Mouse (Mus musculus): ENCODE data around the gene Olfr136. TPM values are rescaled to one million over a fixed set of nuclear protein-coding genes. Genes with fewer than 3 reads are reported as not detected.

Olfr136 gene
- under 1 TPM in 1 of 2 experiments, not detected in 1; 0.71 TPM for polyA plus RNA-seq (2017; shearing (Covaris generic))

DNA sequence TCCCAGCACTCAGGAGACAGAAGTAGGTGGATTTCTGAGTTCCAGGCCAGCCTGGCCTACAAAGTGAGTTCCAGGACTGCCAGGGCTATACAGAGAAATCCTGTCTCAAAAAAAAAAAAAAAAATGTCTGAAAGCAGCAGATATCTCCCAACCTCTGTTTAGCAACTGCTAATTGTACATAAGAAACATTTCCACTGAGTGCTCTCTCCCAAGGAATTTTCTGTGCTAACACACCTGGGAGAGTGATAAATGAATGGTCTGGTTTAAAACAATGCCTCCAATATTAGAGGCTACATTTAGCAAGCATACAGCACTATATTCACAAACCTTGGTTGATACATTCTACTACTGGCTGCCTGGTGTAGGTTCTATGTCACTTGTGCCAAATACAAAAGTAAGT is at the start of gene Olfr136:
Gene Olfr136 (plus strand): TSS at position 301 of the 400 bp plus-strand sequence.
- ATAC-seq, result no peak

DNA sequence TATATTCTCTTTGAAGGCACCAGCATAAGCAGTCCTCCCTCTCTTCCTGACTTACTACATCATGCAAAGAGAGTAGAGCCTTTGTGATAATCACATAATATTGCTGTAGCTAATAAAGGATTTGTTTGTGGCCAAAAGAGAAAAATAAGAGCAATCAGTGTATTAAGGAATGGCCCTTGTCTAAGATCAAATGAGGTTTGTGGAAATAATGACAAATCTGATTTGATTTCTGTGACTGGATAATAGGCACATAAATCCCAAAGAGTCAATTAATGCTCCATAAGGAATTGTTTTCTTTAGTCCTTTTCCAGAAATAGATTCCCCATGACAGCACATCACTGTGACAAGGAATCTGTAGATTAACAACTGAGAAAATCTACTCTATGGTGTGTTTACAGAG is 22.2 kb upstream of the Olfr136 start, which contains the start of gene Olfr137:
Gene Olfr137 (minus strand): TSS at position 101 of the 400 bp plus-strand sequence.
- no peak for ATAC-seq

Other genes starting within 250 kb of the Olfr136 start
- gene Olfr131, start 241.1 kb upstream of the Olfr136 start, polyA plus RNA-seq (2017; shearing (Covaris generic)), result not detected
- not detected for gene Olfr132, start 195.3 kb upstream of the Olfr136 start, polyA plus RNA-seq (2017; shearing (Covaris generic))
- not detected for gene Olfr133, start 184.6 kb upstream of the Olfr136 start, polyA plus RNA-seq (2017; shearing (Covaris generic))
- not detected for gene Olfr134, start 158.4 kb upstream of the Olfr136 start, polyA plus RNA-seq (2017; shearing (Covaris generic))
- gene Olfr135, start 125.5 kb upstream of the Olfr136 start, polyA plus RNA-seq (2017; shearing (Covaris generic)), result not detected
- not detected for gene Olfr138, start 68.8 kb upstream of the Olfr136 start, polyA plus RNA-seq (2017; shearing (Covaris generic))
- not detected for gene Olfr137, start 22.3 kb upstream of the Olfr136 start, polyA plus RNA-seq (2017; shearing (Covaris generic))
- not detected for gene Esp36, start 90.4 kb downstream of the Olfr136 start, polyA plus RNA-seq (2017; shearing (Covaris generic))
- not detected for gene Esp34, start 224.4 kb downstream of the Olfr136 start, polyA plus RNA-seq (2017; shearing (Covaris generic))